Mouse (Mus musculus) hindbrain, postnatal 0 days (tissue): ENCODE measurements around the gene Mtss1l. TPM values are rescaled to one million over a fixed set of nuclear protein-coding genes. Genes with fewer than 3 reads are reported as not detected.
A peak's percentile ranks its signal among the peaks of the same experiment; 100 is the strongest.

Experiments used
- ATAC-seq: fragments of 200-750 bp; cut with Nextera tagmentation; 2 replicates; pipeline ENCODE4 v1.8.0; 2017; ENCODE audit warnings: mild to moderate bottlenecking, moderate TSS enrichment, moderate library complexity
- DNase-seq: peaks from one replicate; pipeline ENCODE4 v3.0.0-alpha.2; 2015; ENCODE audit warnings: low spot score
- H3K27ac ChIP-seq: fragments of 300-500 bp; sonication (generic); 2 replicates; pipeline ENCODE4 v1.5.1; 2014; ENCODE audit warnings: mild to moderate bottlenecking
- H3K27me3 ChIP-seq: fragments of 300-500 bp; sonication (generic); 2 replicates; pipeline ENCODE4 v1.6.1; 2014; ENCODE audit warnings: low read length, mixed read lengths; ENCODE audit not compliant: insufficient read depth
- H3K36me3 ChIP-seq: fragments of 300-500 bp; sonication (generic); 2 replicates; pipeline ENCODE4 v1.6.1; 2014; ENCODE audit warnings: low read length, mixed read lengths; ENCODE audit not compliant: insufficient read depth
- H3K4me1 ChIP-seq: fragments of 300-500 bp; sonication (generic); 2 replicates; pipeline ENCODE4 v1.6.1; 2014; ENCODE audit warnings: antibody characterized with exemption, low read length, mixed read lengths; ENCODE audit not compliant: insufficient read depth
- H3K4me2 ChIP-seq: fragments of 300-500 bp; sonication (generic); 2 replicates; pipeline ENCODE4 v1.6.1; 2014; ENCODE audit warnings: low read depth, mild to moderate bottlenecking, low read length, moderate library complexity, mixed read lengths
- H3K4me3 ChIP-seq: fragments of 300-500 bp; sonication (generic); 2 replicates; pipeline ENCODE4 v1.5.1; 2014; ENCODE audit warnings: low read length
- H3K9ac ChIP-seq: fragments of 300-500 bp; sonication (generic); replicated peaks from 2 replicates; pipeline ENCODE4 v1.6.1; 2014; ENCODE audit warnings: mild to moderate bottlenecking, low read length, moderate library complexity, mixed read lengths
- H3K9me3 ChIP-seq: fragments of 300-500 bp; sonication (generic); 2 replicates; pipeline ENCODE4 v1.6.1; 2016; ENCODE audit warnings: low read length, mixed read lengths
- CTCF ChIP-seq: IDR thresholded peaks from 2 replicates; pipeline ENCODE4 v1.5.1; 2016; ENCODE audit warnings: antibody characterized with exemption, control low read depth, low read depth
- WGBS: fragments of 180-500 bp; shearing (Covaris S2); extraction: QIAGEN DNeasy Blood & Tissue Kit; methylation state at CpG from one replicate; pipeline ENCODE4 v1.1.7; 2014; 5-methylcytosine and 5-hydroxymethylcytosine counted together
- polyA plus RNA-seq: library from polyadenylated mRNA; unstranded; fragments of >200 nt; fragmentation: Nextera tagmentation; extraction: Ambion mirVana; gene quantifications from 2 replicates; pipeline ENCODE4 v1.2.1, GENCODE M21; 2015
- total RNA-seq: library from RNA; depleted of rRNA; stranded (reverse); fragments of >200 nt; gene quantifications from 2 replicates; pipeline ENCODE4 v1.2.3, GENCODE M21; 2014

The Mtss1l gene
- total and polyA plus RNA-seq, 2 experiments from 2014 or later, result 32.9 to 81.0 TPM

DNA sequence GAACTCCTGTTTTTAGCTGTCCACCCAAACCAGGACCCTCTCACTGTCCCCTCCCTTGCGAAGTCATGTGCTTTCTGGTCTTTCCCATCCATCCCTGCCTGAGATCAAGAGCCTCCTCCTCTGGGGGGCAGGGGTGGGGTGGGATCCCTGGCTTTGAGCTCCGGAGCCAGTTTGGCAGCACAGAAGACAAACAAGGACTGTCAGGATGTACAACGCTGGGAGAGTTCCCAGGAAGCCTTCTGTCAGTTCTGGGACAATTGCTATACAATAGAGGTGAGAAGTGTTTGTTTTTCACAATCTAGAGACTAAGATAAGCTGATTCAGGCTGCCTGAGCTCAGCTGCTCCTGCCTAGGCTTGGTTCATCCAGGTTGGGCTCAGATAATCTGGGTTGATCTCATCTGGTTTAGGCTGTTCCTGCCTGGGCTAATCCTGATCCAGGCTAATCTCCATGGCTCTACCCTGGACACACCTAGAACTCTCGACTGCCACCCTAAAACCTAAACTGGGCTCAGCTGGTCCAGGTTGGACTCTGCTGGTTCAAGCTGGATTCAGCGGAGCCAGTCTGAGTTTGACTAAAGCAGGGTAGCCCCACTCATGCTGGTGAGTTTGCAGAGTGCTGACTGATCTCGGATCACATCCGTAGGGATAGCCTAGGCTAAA lies 39.1 kb downstream of the Mtss1l start:
- Histone ChIP-seq H3K36me3 (no peaks in the 10 kb centered on the region), H3K4me2 (no peak overlapping the region), H3K4me1 (no peaks in the 10 kb centered on the region), H3K27me3 (no peaks in the 10 kb centered on the region), H3K9ac (no peak overlapping the region), H3K27ac (peak overlapping the region; percentile 12; the same call in 1 of the 2 replicates), H3K4me3 (no peak overlapping the region), H3K9me3 (no peaks in the 10 kb centered on the region)
- TF ChIP-seq CTCF, result no peak
- DNase-seq, result no peak
- no peak for ATAC-seq
- WGBS, result 68% methylated on average over 7 of the region's 7 CpGs

DNA sequence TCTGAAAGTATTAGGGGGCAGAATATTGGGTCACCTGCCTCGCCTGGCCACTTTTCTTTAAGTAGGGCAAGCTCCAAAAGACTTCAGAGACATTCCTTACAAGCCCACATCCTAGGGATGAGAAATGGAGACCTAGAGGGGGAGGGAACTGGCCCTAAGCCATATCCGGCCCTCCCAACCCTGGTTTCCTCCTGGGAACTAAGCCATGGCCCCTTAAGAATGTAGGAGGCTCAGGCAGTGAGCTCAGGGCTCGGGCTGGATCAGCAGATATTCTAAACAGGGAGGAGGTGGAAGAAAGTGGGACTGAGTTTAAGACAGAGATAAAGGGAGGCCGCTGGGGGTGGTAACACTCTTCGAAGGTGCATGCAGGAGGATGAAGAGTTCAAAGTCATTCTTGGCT lies 39.9 kb downstream of the Mtss1l start:
- no peaks in the 10 kb centered on the region for H3K4me1 ChIP-seq
- H3K4me3 ChIP-seq, result no peak overlapping the region
- ATAC-seq (no peak), DNase-seq (no peak)
- no peak overlapping the region for H3K4me2 ChIP-seq
- no peaks in the 10 kb centered on the region for H3K36me3 ChIP-seq
- H3K9me3 ChIP-seq, result no peaks in the 10 kb centered on the region
- WGBS, result 50% methylated on average over 5 of the region's 5 CpGs
- TF ChIP-seq CTCF, result no peak
- no peaks in the 10 kb centered on the region for H3K27me3 ChIP-seq
- H3K9ac ChIP-seq, result no peak overlapping the region
- H3K27ac ChIP-seq, result peak overlapping the region; percentile 12; the same call in 1 of the 2 replicates

DNA sequence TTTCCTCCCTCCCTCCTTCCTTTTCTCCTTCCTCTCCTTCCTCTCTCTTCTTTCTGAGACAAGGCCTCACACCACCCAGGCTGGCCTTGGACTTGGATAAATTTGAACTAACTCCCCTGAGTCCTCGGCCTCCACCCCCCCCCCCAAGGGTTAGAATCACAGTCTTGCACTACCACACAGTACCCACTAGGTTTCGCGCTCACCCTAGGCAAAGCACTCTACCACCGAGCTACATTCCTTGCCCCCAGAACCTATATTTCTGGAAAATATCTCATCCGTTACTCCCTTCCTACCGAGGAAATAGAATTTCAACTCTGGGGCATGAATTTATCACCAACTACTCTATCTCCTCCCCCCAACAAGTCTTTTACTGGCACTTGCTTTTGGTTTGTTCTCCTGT lies 40.7 kb downstream of the Mtss1l start:
- no peak for DNase-seq
- ATAC-seq, result no peak
- WGBS, result 68% methylated on average over 6 of the region's 6 CpGs

DNA sequence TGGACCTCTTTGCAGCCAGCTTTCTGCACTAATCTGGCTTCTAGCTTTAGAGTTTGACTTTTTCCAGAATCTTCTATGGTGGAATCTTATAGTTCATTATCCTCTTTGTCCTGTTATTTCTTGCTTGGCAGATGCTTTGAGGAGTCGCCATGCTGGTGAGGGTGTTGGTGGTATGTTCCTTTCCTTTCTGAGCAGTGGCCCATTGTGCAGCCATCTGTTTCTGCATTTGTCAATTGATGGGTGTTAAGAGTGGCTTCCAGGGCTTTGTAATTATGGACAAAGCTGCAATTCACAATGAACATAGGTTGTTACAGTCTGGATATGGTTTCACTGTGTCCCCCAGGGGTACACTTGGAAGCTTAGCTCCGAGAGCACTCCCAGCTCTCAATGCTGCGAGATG lies 43.4 kb downstream of the Mtss1l start:
- no peak overlapping the region for H3K27ac ChIP-seq
- no peaks in the 10 kb centered on the region for H3K4me1 ChIP-seq
- ATAC-seq, result no peak
- 60% methylated on average over 3 of the region's 3 CpGs for WGBS
- no peaks in the 10 kb centered on the region for H3K36me3 ChIP-seq
- H3K27me3 ChIP-seq, result no peaks in the 10 kb centered on the region
- H3K9ac ChIP-seq, result no peak overlapping the region
- H3K9me3 ChIP-seq, result no peaks in the 10 kb centered on the region
- H3K4me3 ChIP-seq, result no peak overlapping the region
- TF ChIP-seq CTCF, result no peak
- no peak for DNase-seq
- H3K4me2 ChIP-seq, result no peak overlapping the region

More for the DNA sequence above, 40.7 kb downstream of the Mtss1l start:
- no peaks in the 10 kb centered on the region for H3K36me3 ChIP-seq
- H3K27ac ChIP-seq, result no peak overlapping the region
- H3K4me3 ChIP-seq, result no peak overlapping the region
- H3K4me1 ChIP-seq, result no peaks in the 10 kb centered on the region
- no peak overlapping the region for H3K4me2 ChIP-seq
- no peaks in the 10 kb centered on the region for H3K27me3 ChIP-seq
- no peaks in the 10 kb centered on the region for H3K9me3 ChIP-seq
- TF ChIP-seq CTCF, result peak; percentile 41; the same call in 1 of the 2 replicates
- no peak overlapping the region for H3K9ac ChIP-seq

DNA sequence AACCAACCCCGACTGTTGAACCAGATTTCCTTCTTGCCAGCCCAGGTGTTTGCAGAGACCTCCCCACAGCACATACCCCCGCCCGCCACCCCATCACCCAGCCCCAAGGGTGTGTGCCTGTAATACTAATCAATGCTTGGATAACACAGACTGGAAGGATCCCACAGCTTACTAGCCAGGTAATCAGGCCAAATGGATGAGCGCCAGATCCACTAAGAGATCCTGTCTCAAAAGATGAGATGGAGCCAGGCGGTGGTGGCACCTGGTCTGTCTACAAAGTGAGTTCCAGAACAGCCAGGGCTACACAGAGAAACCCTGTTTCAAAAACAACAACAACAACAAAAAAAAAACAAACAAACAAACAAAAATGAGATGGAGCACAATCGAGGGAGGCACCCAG lies 46.0 kb downstream of the Mtss1l start:
- TF ChIP-seq CTCF, result no peak
- Histone ChIP-seq H3K36me3 (no peaks in the 10 kb centered on the region), H3K4me2 (no peak overlapping the region), H3K4me3 (no peak overlapping the region), H3K27ac (no peak overlapping the region), H3K9me3 (no peaks in the 10 kb centered on the region), H3K4me1 (no peaks in the 10 kb centered on the region), H3K9ac (no peak overlapping the region), H3K27me3 (no peaks in the 10 kb centered on the region)
- WGBS, result 88% methylated on average over 6 of the region's 6 CpGs
- no peak for ATAC-seq
- no peak for DNase-seq

DNA sequence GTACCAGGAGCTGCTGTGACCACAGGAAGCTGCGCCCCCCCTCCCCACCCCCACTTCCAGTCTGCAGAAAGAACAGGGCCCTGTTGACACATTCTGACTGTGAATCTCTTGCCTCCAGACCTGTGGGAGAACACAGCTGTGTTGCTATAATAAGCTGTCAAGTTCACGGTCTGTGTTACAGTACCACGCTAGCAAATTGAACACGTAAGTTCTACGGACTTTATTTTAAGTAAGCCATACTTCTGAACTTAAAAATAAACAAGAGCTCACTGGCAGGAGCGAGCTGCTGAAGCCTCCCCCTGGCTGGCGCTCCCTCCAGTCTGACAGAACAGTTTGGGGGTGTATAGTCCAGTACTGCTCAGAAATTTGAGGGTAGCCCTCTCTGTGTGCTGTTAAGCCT lies 51.2 kb downstream of the Mtss1l start:
- ATAC-seq (no peak), DNase-seq (no peak)
- no peak for TF ChIP-seq CTCF
- Histone ChIP-seq H3K4me1 (no peaks in the 10 kb centered on the region), H3K4me2 (no peak overlapping the region), H3K9ac (no peak overlapping the region), H3K36me3 (no peaks in the 10 kb centered on the region), H3K9me3 (no peaks in the 10 kb centered on the region), H3K4me3 (no peak overlapping the region), H3K27ac (no peak overlapping the region), H3K27me3 (no peaks in the 10 kb centered on the region)
- 80% methylated on average over 7 of the region's 7 CpGs for WGBS

DNA sequence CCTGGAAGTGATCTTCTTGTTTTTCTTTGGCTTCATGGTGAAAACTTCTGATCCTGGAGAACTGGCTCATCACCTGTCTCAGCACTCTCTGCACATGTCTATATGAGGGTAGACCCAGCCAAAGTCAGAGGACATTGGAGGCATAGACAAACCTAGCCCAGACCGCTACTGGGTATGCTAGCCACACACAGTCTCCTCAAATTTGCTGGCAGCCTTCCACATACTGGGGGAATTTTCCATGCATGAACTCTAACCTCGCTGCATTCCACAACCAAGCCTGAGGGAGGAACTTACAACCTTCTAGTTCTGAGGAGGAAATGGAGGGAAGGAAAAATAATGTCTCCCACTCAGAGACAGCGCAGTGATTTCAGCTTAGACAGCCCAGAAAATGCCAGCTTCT lies 52.8 kb downstream of the Mtss1l start:
- no peak overlapping the region for H3K4me2 ChIP-seq
- no peak overlapping the region for H3K9ac ChIP-seq
- H3K27ac ChIP-seq, result no peak overlapping the region
- no peak for DNase-seq
- no peaks in the 10 kb centered on the region for H3K36me3 ChIP-seq
- no peak for TF ChIP-seq CTCF
- no peak for ATAC-seq
- no peaks in the 10 kb centered on the region for H3K4me1 ChIP-seq
- H3K9me3 ChIP-seq, result no peaks in the 10 kb centered on the region
- 75% methylated on average over 3 of the region's 3 CpGs for WGBS
- H3K4me3 ChIP-seq, result no peak overlapping the region
- H3K27me3 ChIP-seq, result no peaks in the 10 kb centered on the region
